Mouse (Mus musculus) liver, postnatal 0 days (tissue): ENCODE measurements around the gene Cdiptos. TPM values are rescaled to one million over a fixed set of nuclear protein-coding genes. Genes with fewer than 3 reads are reported as not detected.

Experiments used
- ATAC-seq: fragments of 200-750 bp; cut with Nextera tagmentation; 2 replicates; pipeline ENCODE4 v1.8.0; 2017; ENCODE audit warnings: mild to moderate bottlenecking, moderate library complexity
- DNase-seq: peaks from one replicate; pipeline ENCODE4 v3.0.0-alpha.2; 2016
- H3K27ac ChIP-seq: fragments of 300-500 bp; sonication (generic); 2 replicates; pipeline ENCODE4 v1.5.1; 2014; ENCODE audit warnings: antibody characterized with exemption, moderate library complexity, mild to moderate bottlenecking, low read depth
- H3K27me3 ChIP-seq: fragments of 300-500 bp; sonication (generic); 2 replicates; pipeline ENCODE4 v1.6.1; 2014; ENCODE audit warnings: low read length, control low read depth, mixed read lengths; ENCODE audit not compliant: insufficient read depth
- H3K36me3 ChIP-seq: fragments of 300-500 bp; sonication (generic); replicated peaks from 2 replicates; pipeline ENCODE4 v1.6.1; 2014; ENCODE audit warnings: mild to moderate bottlenecking, control low read depth, low read length, moderate library complexity, mixed read lengths; ENCODE audit not compliant: insufficient read depth
- H3K4me1 ChIP-seq: fragments of 300-500 bp; sonication (generic); 2 replicates; pipeline ENCODE4 v1.6.1; 2014; ENCODE audit warnings: antibody characterized with exemption, mild to moderate bottlenecking, control low read depth; ENCODE audit not compliant: insufficient read depth
- H3K4me2 ChIP-seq: fragments of 300-500 bp; sonication (generic); 2 replicates; pipeline ENCODE4 v1.6.1; 2014; ENCODE audit warnings: low read depth, mild to moderate bottlenecking, low read length, moderate library complexity, mixed read lengths
- H3K4me3 ChIP-seq: fragments of 300-500 bp; sonication (generic); 2 replicates; pipeline ENCODE4 v1.5.1; 2014; ENCODE audit warnings: low read depth, low read length
- H3K9ac ChIP-seq: fragments of 300-500 bp; sonication (generic); replicated peaks from 2 replicates; pipeline ENCODE4 v1.6.1; 2014; ENCODE audit warnings: mild to moderate bottlenecking, moderate library complexity
- H3K9me3 ChIP-seq: fragments of 300-500 bp; sonication (generic); 2 replicates; pipeline ENCODE4 v1.6.1; 2016; ENCODE audit warnings: mild to moderate bottlenecking, control low read depth, low read length, mixed read lengths
- CTCF ChIP-seq: sonication (generic); IDR thresholded peaks from 2 replicates; pipeline ENCODE4 v1.5.1; 2016; ENCODE audit warnings: antibody characterized with exemption, low read depth
- EP300 ChIP-seq: IDR thresholded peaks from 2 replicates; pipeline ENCODE4 v1.6.1; 2016; ENCODE audit warnings: antibody characterized with exemption, low read depth, mild to moderate bottlenecking
- WGBS: fragments of 180-500 bp; shearing (Covaris S2); extraction: QIAGEN DNeasy Blood & Tissue Kit; methylation state at CpG from one replicate; pipeline ENCODE4 v1.1.7; 2014; ENCODE audit not compliant: insufficient replicate concordance; 5-methylcytosine and 5-hydroxymethylcytosine counted together
- polyA plus RNA-seq: library from polyadenylated mRNA; unstranded; fragments of >200 nt; fragmentation: Nextera tagmentation; extraction: Ambion mirVana; gene quantifications from 2 replicates; pipeline ENCODE4 v1.2.1, GENCODE M21; 2015

Gene Cdiptos
- polyA plus RNA-seq, 1 experiment from 2014 or later: 0.68 TPM

- no peak for ATAC-seq
Measured at GRCm38 (mm10) chr7:126967361-126967760, 8.5 kb downstream of the Cdiptos start.

GRCm38 (mm10) chr7:126965568-126965967, 10.3 kb downstream of the Cdiptos start:
- Histone ChIP-seq H3K4me2 (no peak overlapping the region), H3K4me3 (no peak overlapping the region), H3K4me1 (0 out of 2 replicates have a peak, but pooled peaks cover 4% of the 10 kb centered on the region), H3K27me3 (no peaks in the 10 kb centered on the region), H3K27ac (no peak overlapping the region), H3K9me3 (no peaks in the 10 kb centered on the region), H3K36me3 (no peaks in the 10 kb centered on the region), H3K9ac (no peak overlapping the region)
- 47% methylated on average over 3 of the region's 3 CpGs for WGBS
- TF ChIP-seq EP300 (no peak), CTCF (no peak)
- no peak for ATAC-seq
- no peak for DNase-seq

More at GRCm38 (mm10) chr7:126967361-126967760, 8.5 kb downstream of the Cdiptos start:
- Histone ChIP-seq H3K9me3 (no peaks in the 10 kb centered on the region), H3K4me2 (no peak overlapping the region), H3K27me3 (no peaks in the 10 kb centered on the region), H3K4me1 (0 out of 2 replicates have a peak, but pooled peaks cover 4% of the 10 kb centered on the region), H3K4me3 (no peak overlapping the region), H3K27ac (no peak overlapping the region), H3K36me3 (no peaks in the 10 kb centered on the region), H3K9ac (no peak overlapping the region)
- no peak for TF ChIP-seq CTCF
- TF ChIP-seq EP300: no peak
- no peak for DNase-seq
- WGBS: 64% methylated on average over 6 of the region's 6 CpGs

GRCm38 (mm10) chr7:126963548-126964286, 12.2 kb downstream of the Cdiptos start:
- Histone ChIP-seq H3K4me3 (no peak overlapping the region), H3K4me1 (0 out of 2 replicates have a peak, but pooled peaks cover 4% of the 10 kb centered on the region), H3K4me2 (0 out of 2 replicates have a peak overlapping the region, but pooled peaks have one; percentile 14), H3K27ac (no peak overlapping the region), H3K9me3 (no peaks in the 10 kb centered on the region), H3K27me3 (no peaks in the 10 kb centered on the region), H3K9ac (no peak overlapping the region), H3K36me3 (no peaks in the 10 kb centered on the region)
- no peak for TF ChIP-seq EP300
- TF ChIP-seq CTCF: peak; percentile 75
- 31% methylated on average over 19 of the region's 19 CpGs for WGBS
- peak; percentile 67 for DNase-seq
- peak; percentile 59; the same call in 1 of the 2 replicates for ATAC-seq

- no peaks in the 10 kb centered on the region for H3K36me3 ChIP-seq
- no peak overlapping the region for H3K4me3 ChIP-seq
- no peak overlapping the region for H3K9ac ChIP-seq
- WGBS: 79% methylated on average over 4 of the region's 4 CpGs
- no peak for DNase-seq
- H3K4me2 ChIP-seq: no peak overlapping the region
- no peak for TF ChIP-seq CTCF
- no peak for ATAC-seq
- H3K4me1 ChIP-seq: 0 out of 2 replicates have a peak, but pooled peaks cover 4% of the 10 kb centered on the region
- no peaks in the 10 kb centered on the region for H3K9me3 ChIP-seq
- H3K27ac ChIP-seq: no peak overlapping the region
- H3K27me3 ChIP-seq: no peaks in the 10 kb centered on the region
Measured at GRCm38 (mm10) chr7:126961965-126962364, 13.9 kb downstream of the Cdiptos start.

GRCm38 (mm10) chr7:126961095-126961494, 14.8 kb downstream of the Cdiptos start:
- Histone ChIP-seq H3K9me3 (no peaks in the 10 kb centered on the region), H3K27ac (no peak overlapping the region), H3K4me3 (no peak overlapping the region), H3K27me3 (no peaks in the 10 kb centered on the region), H3K4me1 (0 out of 2 replicates have a peak, but pooled peaks cover 4% of the 10 kb centered on the region), H3K36me3 (no peaks in the 10 kb centered on the region), H3K9ac (no peak overlapping the region), H3K4me2 (no peak overlapping the region)
- ATAC-seq (no peak), DNase-seq (no peak)
- TF ChIP-seq CTCF (no peak), EP300 (no peak)
- WGBS: 87% methylated on average over 5 of the region's 5 CpGs

GRCm38 (mm10) chr7:126959780-126960179, 16.1 kb downstream of the Cdiptos start:
- H3K4me1 ChIP-seq: 0 out of 2 replicates have a peak, but pooled peaks cover 4% of the 10 kb centered on the region
- H3K36me3 ChIP-seq: no peaks in the 10 kb centered on the region
- no peak for ATAC-seq
- 45% methylated on average over 9 of the region's 9 CpGs for WGBS
- no peak for TF ChIP-seq CTCF
- no peak for TF ChIP-seq EP300
- no peak overlapping the region for H3K9ac ChIP-seq
- H3K27me3 ChIP-seq: no peaks in the 10 kb centered on the region
- H3K27ac ChIP-seq: no peak overlapping the region
- H3K4me3 ChIP-seq: no peak overlapping the region
- H3K4me2 ChIP-seq: no peak overlapping the region
- no peak for DNase-seq
- no peaks in the 10 kb centered on the region for H3K9me3 ChIP-seq
